Mouse (Mus musculus) E14TG2a.4 (cell line): ENCODE measurements around the gene Hif1an.

Experiments used
- CTCF ChIP-seq: conservative IDR thresholded peaks from 2 replicates; pipeline ENCODE4 v1.5.1; 2014; ENCODE audit warnings: low read length
- POU5F1 ChIP-seq: IDR thresholded peaks from 2 replicates; pipeline ENCODE4 v1.6.1; 2014; ENCODE audit warnings: low read length, borderline replicate concordance

GRCm38 (mm10) chr19:44564006-44564405 is 1.4 kb downstream of the Hif1an start:
- TF ChIP-seq CTCF: no peak
- no peak for TF ChIP-seq POU5F1
